ENCODE assay signal across 8 mouse cellular contexts in the genomic region with DNA sequence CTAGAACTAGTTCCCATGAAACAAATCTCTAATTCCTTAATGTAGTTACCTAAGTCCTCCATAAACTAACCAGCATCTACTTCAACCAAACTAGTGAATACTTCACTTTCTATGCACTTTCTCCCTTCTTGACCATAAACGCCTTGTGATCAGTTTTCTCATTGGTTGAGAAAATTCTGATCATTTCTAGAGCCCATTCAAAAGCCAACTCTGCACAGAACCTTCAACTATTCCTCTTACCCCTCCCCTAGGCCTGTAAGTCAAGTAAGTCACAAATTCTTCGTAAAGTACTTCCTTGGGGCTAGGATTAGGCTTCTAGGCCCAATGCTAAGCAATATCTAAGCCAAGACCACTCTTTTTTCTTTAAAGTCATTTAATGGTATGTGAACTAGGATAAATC. TPM values are rescaled to one million over a fixed set of nuclear protein-coding genes. Genes with fewer than 3 reads are reported as not detected.
A peak's percentile ranks its signal among the peaks of the same experiment; 100 is the strongest.
DNase-seq lines count a peak whose midpoint lies in the region; ATAC-seq and TF ChIP-seq lines count a peak whose summit lies in the region.

No protein-coding gene starts in this region.

- H3K27me3 ChIP-seq in heart, embryonic 16.5 days (ENCODE audit: control insufficient read depth, insufficient read depth, low read length): no peaks in the 10 kb centered on the region
- H3K27me3 ChIP-seq in G1E (ENCODE audit: insufficient read depth, low read length): no peaks in the 10 kb centered on the region
- peaks cover 2% of the 10 kb centered on the region; the same call in 1 of the 2 replicates for H3K27me3 ChIP-seq in forebrain, embryonic 16.5 days (replicated peaks; ENCODE audit: control insufficient read depth, insufficient read depth, low read length)

- ATAC-seq in heart, embryonic 16.5 days (replicated peaks; ENCODE audit: extremely low read depth, insufficient read depth, low FRiP score): no peak
- ATAC-seq in G1E (ENCODE audit: extremely low read depth, insufficient number of reproducible peaks, low FRiP score, poor library complexity, severe bottlenecking): no peak
- no peak for ATAC-seq in forebrain, embryonic 16.5 days
- ATAC-seq in monocyte, adult 5-6 weeks (replicated peaks; ENCODE audit: insufficient number of reproducible peaks, low FRiP score, low TSS enrichment, poor library complexity, severe bottlenecking): no peak

- H3K36me3 ChIP-seq in heart, embryonic 16.5 days (ENCODE audit: control insufficient read depth, insufficient read depth): peaks cover 9% of the 10 kb centered on the region
- peaks cover 27% of the 10 kb centered on the region for H3K36me3 ChIP-seq in G1E (replicated peaks)
- peaks cover 6% of the 10 kb centered on the region; the same call in 1 of the 2 replicates for H3K36me3 ChIP-seq in forebrain, embryonic 16.5 days (ENCODE audit: control insufficient read depth, insufficient read depth)
- H3K36me3 ChIP-seq in macrophage (ENCODE audit: inconsistent target): peaks cover 15% of the 10 kb centered on the region; the same call in 1 of the 2 replicates

- peak overlapping the region; percentile 89 for H3K27ac ChIP-seq in heart, embryonic 16.5 days (ENCODE audit: low read length)
- H3K27ac ChIP-seq in forebrain, embryonic 16.5 days (ENCODE audit: low read length): no peak overlapping the region
- peak overlapping the region; percentile 76 for H3K27ac ChIP-seq in macrophage

- peaks cover 61% of the 10 kb centered on the region for H3K79me2 ChIP-seq in macrophage (ENCODE audit: inconsistent target)

- peak overlapping the region; percentile 95 for H3K4me2 ChIP-seq in heart, embryonic 16.5 days (ENCODE audit: low read depth, low read length)
- H3K4me2 ChIP-seq in forebrain, embryonic 16.5 days (ENCODE audit: low read length): peak overlapping the region; percentile 70

- 13% methylated on average over 2 of the region's 2 CpGs for WGBS in heart, embryonic 16.5 days
- 17% methylated on average over 2 of the region's 2 CpGs for WGBS in forebrain, embryonic 16.5 days
- WGBS in macrophage (ENCODE audit: missing documents): 7% methylated on average over 2 of the region's 2 CpGs

- H3K9me3 ChIP-seq in heart, embryonic 16.5 days (replicated peaks; ENCODE audit: control insufficient read depth, low read length): no peaks in the 10 kb centered on the region
- H3K9me3 ChIP-seq in G1E (replicated peaks): no peaks in the 10 kb centered on the region
- no peaks in the 10 kb centered on the region for H3K9me3 ChIP-seq in forebrain, embryonic 16.5 days (ENCODE audit: control insufficient read depth, low read length)

- H3K4me3 ChIP-seq in heart, embryonic 16.5 days (ENCODE audit: low read length): peak overlapping the region; percentile 96
- H3K4me3 ChIP-seq in G1E (ENCODE audit: low read depth, low read length) (peak overlapping the region; percentile 94), macrophage (ENCODE audit: inconsistent target) (peak overlapping the region; percentile 90)
- H3K4me3 ChIP-seq in forebrain, embryonic 16.5 days (replicated peaks; ENCODE audit: low read length): peak overlapping the region; percentile 98

- H3K9ac ChIP-seq in heart, embryonic 16.5 days (ENCODE audit: low read length): peak overlapping the region; percentile 95
- H3K9ac ChIP-seq in forebrain, embryonic 16.5 days (replicated peaks; ENCODE audit: low read depth, low read length): peak overlapping the region; percentile 84

- peaks cover 14% of the 10 kb centered on the region for H3K4me1 ChIP-seq in heart, embryonic 16.5 days (ENCODE audit: control insufficient read depth, insufficient read depth, low read length)
- peaks cover 19% of the 10 kb centered on the region for H3K4me1 ChIP-seq in G1E (ENCODE audit: insufficient read depth, low read depth, low read length)
- H3K4me1 ChIP-seq in forebrain, embryonic 16.5 days (replicated peaks; ENCODE audit: control insufficient read depth, insufficient read depth, low read length): peaks cover 17% of the 10 kb centered on the region

- no peak for DNase-seq in heart, adult 8-10 months (ENCODE audit: low spot score)
- peak; percentile 15 for DNase-seq in G1E (ENCODE audit: low spot score)
- no peak for DNase-seq in left cerebral cortex, adult 18-20 months (ENCODE audit: low spot score in 2 of 2)
- DNase-seq in right cerebral cortex, adult 2 months (ENCODE audit: low spot score in 2 of 2): no peak

- no peak for TF ChIP-seq CTCF in G1E (IDR thresholded peaks at IDR 0.05; ENCODE audit: low read depth, low read length)

RNA-seq across cellular contexts. Expression of gene Eif2s2, which starts 1.1 kb away (rescaled TPM):
- polyA plus RNA-seq in heart, embryonic 16.5 days (2015; fragmentation: Nextera tagmentation; extraction: Ambion mirVana): 51.2 and 54.5 TPM in 2 replicates
- 10 to 100 TPM; 54.7 to 61.0 (median 55.7) TPM for total RNA-seq in heart, adult 8-10 months (2022)
- total RNA-seq in G1E (2014; fragmentation: Nextera tagmentation): 237 and 243 TPM in 2 replicates
- 132 and 155 TPM in 2 replicates for total RNA-seq in G1E (2017)
- polyA plus RNA-seq in G1E (2012): 12.7 and 21.4 TPM in 2 replicates
- 66.2 and 66.8 TPM in 2 replicates for polyA plus RNA-seq in forebrain, embryonic 16.5 days (2015; fragmentation: Nextera tagmentation; extraction: Ambion mirVana)
- 100 to 1,000 TPM in 9 of 26 experiments, 10 to 100 TPM in 17; 38.5 to 148 (median 84.2) TPM for total RNA-seq in macrophage (2018; cell fraction: chromatin; rRNA removed)
- total RNA-seq in macrophage (2018; cell fraction: cytosol; rRNA removed): 100 to 1,000 TPM in 14 of 26 experiments, 10 to 100 TPM in 12; 82.3 to 151 (median 103) TPM
- total RNA-seq in macrophage (2018; cell fraction: nucleus; rRNA removed): 100 to 1,000 TPM in 8 of 26 experiments, 10 to 100 TPM in 18; 38.1 to 116 (median 87.1) TPM
- polyA plus RNA-seq in macrophage (2018): 113 to 188 TPM (median 127 TPM) in 3 replicates
- 10 to 100 TPM; 47.3 to 50.2 TPM for total RNA-seq in left cerebral cortex, adult 18-20 months (2021)
- 125 to 133 TPM (median 129 TPM) in 3 replicates for total RNA-seq in monocyte, adult 5-6 weeks (2017)
